Mouse (Mus musculus): ENCODE measurements around the gene Cd320. TPM values are rescaled to one million over a fixed set of nuclear protein-coding genes. Genes with fewer than 3 reads are reported as not detected.
A peak's percentile ranks its signal among the peaks of the same experiment; 100 is the strongest.
"Not testable (repeated sequence)": the region's sequence is repeated elsewhere in the genome, so short reads cannot be mapped to it uniquely, and the experiment has no call there.

Cd320 gene
- total and polyA plus RNA-seq, 3 experiments, result 45.6 to 48.5 TPM; not detected in 1

DNA sequence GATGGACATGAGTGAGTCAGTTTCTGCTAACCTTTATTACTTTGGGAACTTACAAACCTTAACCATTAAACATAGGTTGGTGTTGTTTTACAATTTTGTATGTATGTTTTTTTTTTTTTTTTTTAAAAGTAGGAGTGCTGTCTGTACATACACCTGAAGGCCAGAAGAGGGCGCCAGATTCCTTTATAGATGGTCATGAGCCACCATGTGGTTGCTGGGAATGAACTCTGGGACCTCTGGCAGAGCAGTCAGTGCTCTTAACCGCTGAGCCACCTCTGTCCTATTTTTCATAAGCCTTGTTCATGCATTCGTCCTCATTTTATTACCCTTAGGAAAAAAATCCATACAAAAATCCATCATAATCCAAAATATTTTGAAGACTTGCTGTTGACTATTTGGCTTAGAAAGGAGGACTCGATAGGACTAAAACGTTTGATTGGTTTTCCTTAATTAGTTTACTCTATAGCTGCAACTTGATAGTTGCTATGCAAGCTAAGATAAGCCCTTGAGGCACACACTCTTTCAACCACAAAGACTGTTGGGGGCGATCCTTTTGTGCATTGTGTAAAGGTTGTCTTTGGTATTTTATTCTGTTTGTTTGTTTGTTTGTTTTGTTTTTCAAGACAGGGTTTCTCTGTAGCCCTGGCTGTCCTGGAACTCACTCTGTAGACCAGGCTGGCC is 54.4 kb downstream of the Cd320 start (continued):
- TF ChIP-seq MAZ (IDR thresholded peaks at IDR 0.05; ENCODE audit: low read depth, low read length) (no peak), SIN3A (IDR thresholded peaks at IDR 0.05; ENCODE audit: low read length) (peak; percentile 89; the same call in 1 of the 2 replicates)

DNA sequence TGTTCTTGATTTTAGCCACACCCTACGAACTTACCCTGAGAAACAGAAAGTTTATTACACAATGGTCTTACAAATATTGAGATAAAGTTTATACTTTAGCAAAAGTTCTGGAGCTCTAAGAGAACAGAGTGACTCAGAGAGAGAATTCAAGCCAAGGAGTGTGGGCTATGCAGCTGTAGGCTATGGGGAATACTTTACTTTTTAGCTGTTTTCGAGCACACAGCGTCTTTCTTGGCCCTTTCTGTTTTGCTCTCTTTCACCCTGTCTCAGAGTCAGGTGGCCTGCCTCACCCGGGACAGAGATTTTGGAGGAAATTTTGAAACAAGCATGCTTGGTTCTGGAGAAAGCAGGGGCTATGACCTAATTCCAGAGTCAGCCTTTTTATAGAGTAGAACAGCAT is 55.3 kb downstream of the Cd320 start:
- Histone ChIP-seq H3K9ac (ENCODE audit: control insufficient read depth, low read depth, low read length, poor library complexity, severe bottlenecking) (peak overlapping the region; percentile 58), H3K4me1 (ENCODE audit: control insufficient read depth in 1 of 2, insufficient read depth in 2 of 2, low read length in 2 of 2) (peaks cover 16 to 36% of the 10 kb centered on the region in 2 experiments), H3K27ac (ENCODE audit: control insufficient read depth, low read depth, low read length) (peak overlapping the region; percentile 76), H3K4me3 (ENCODE audit: control insufficient read depth in 1 of 2, insufficient read depth in 1 of 2, low read depth in 2 of 2, low read length in 2 of 2) (peak overlapping the region; percentile 37 to 44), H3K36me3 (ENCODE audit: control insufficient read depth in 1 of 2, insufficient read depth in 2 of 2, low read length in 2 of 2) (peaks cover 0 to 21% of the 10 kb centered on the region in 2 experiments; a peak in 2 of 4 replicates)
- 0 out of 2 replicates have a peak, but pooled peaks have one; percentile 24 for TF ChIP-seq MXI1 (IDR thresholded peaks at IDR 0.05; ENCODE audit: low read depth, low read length)
- not testable (repeated sequence) for H3K27me3 ChIP-seq (ENCODE audit: control insufficient read depth in 1 of 2, insufficient read depth in 2 of 2, low read length in 2 of 2); H3K9me3 ChIP-seq (replicated peaks; ENCODE audit: insufficient read depth, low read length); DNase-seq (ENCODE audit: low read depth, low spot score); H3K79me2 ChIP-seq (ENCODE audit: control insufficient read depth, insufficient read depth, low read length, poor library complexity)

Other genes with a start within 250 kb of the Cd320 start
- 8.1 and 8.6 TPM in 2 replicates for gene Zfp414, start 214.0 kb upstream of the Cd320 start, total RNA-seq (2012; rRNA removed)
- 10 to 100 TPM in 1 of 2 experiments, not detected in 1; 52.2 TPM for gene Zfp414, start 214.0 kb upstream of the Cd320 start, polyA plus RNA-seq (2012; ENCODE audit: insufficient read depth in 1 of 2, insufficient read length in 2 of 2, low read depth in 1 of 2, low replicate concordance in 2 of 2, missing spikeins in 1 of 2)
- 0.12 TPM in 1 of 2 replicates, not detected in the other for gene Pram1, start 205.0 kb upstream of the Cd320 start, total RNA-seq (2012; rRNA removed)
- 1 to 10 TPM in 1 of 2 experiments, not detected in 1; 1.6 TPM for gene Pram1, start 205.0 kb upstream of the Cd320 start, polyA plus RNA-seq (2012; ENCODE audit: insufficient read depth in 1 of 2, insufficient read length in 2 of 2, low read depth in 1 of 2, low replicate concordance in 2 of 2, missing spikeins in 1 of 2)
- gene Hnrnpm, start 156.2 kb upstream of the Cd320 start, total RNA-seq (2012; rRNA removed), result 203 and 224 TPM in 2 replicates
- 100 to 1,000 TPM; 420 to 473 TPM for gene Hnrnpm, start 156.2 kb upstream of the Cd320 start, polyA plus RNA-seq (2012; ENCODE audit: insufficient read depth in 1 of 2, insufficient read length in 2 of 2, low read depth in 1 of 2, low replicate concordance in 2 of 2, missing spikeins in 1 of 2)
- 7.2 and 10.9 TPM in 2 replicates for gene March2, start 124.4 kb upstream of the Cd320 start, total RNA-seq (2012; rRNA removed)
- gene March2, start 124.4 kb upstream of the Cd320 start, polyA plus RNA-seq (2012; ENCODE audit: insufficient read depth in 1 of 2, insufficient read length in 2 of 2, low read depth in 1 of 2, low replicate concordance in 2 of 2, missing spikeins in 1 of 2), result 10 to 100 TPM in 1 of 2 experiments, not detected in 1; 18.8 TPM
- 24.0 and 26.3 TPM in 2 replicates for gene Rab11b, start 82.6 kb upstream of the Cd320 start, total RNA-seq (2012; rRNA removed)
- 100 to 1,000 TPM in 1 of 2 experiments, not detected in 1; 105 TPM for gene Rab11b, start 82.6 kb upstream of the Cd320 start, polyA plus RNA-seq (2012; ENCODE audit: insufficient read depth in 1 of 2, insufficient read length in 2 of 2, low read depth in 1 of 2, low replicate concordance in 2 of 2, missing spikeins in 1 of 2)
- 11.7 and 13.5 TPM in 2 replicates for gene Angptl4, start 61.3 kb upstream of the Cd320 start, total RNA-seq (2012; rRNA removed)
- 10 to 100 TPM in 1 of 2 experiments, not detected in 1; 15.8 TPM for gene Angptl4, start 61.3 kb upstream of the Cd320 start, polyA plus RNA-seq (2012; ENCODE audit: insufficient read depth in 1 of 2, insufficient read length in 2 of 2, low read depth in 1 of 2, low replicate concordance in 2 of 2, missing spikeins in 1 of 2)
- 5.0 and 5.2 TPM in 2 replicates for gene Kank3, start 32.6 kb upstream of the Cd320 start, total RNA-seq (2012; rRNA removed)
- gene Kank3, start 32.6 kb upstream of the Cd320 start, polyA plus RNA-seq (2012; ENCODE audit: insufficient read depth in 1 of 2, insufficient read length in 2 of 2, low read depth in 1 of 2, low replicate concordance in 2 of 2, missing spikeins in 1 of 2), result 1 to 10 TPM in 1 of 2 experiments, not detected in 1; 5.5 TPM
- gene Rps28, start 18.5 kb upstream of the Cd320 start, total RNA-seq (2012; rRNA removed), result 3,378 and 3,556 TPM in 2 replicates
- gene Rps28, start 18.5 kb upstream of the Cd320 start, polyA plus RNA-seq (2012; ENCODE audit: insufficient read depth in 1 of 2, insufficient read length in 2 of 2, low read depth in 1 of 2, low replicate concordance in 2 of 2, missing spikeins in 1 of 2), result 1,000 to 10,000 TPM in 1 of 2 experiments, 100 to 1,000 TPM in 1; 994 to 2,154 TPM
- 359 and 370 TPM in 2 replicates for gene Ndufa7, start 18.5 kb upstream of the Cd320 start, total RNA-seq (2012; rRNA removed)
- gene Ndufa7, start 18.5 kb upstream of the Cd320 start, polyA plus RNA-seq (2012; ENCODE audit: insufficient read depth in 1 of 2, insufficient read length in 2 of 2, low read depth in 1 of 2, low replicate concordance in 2 of 2, missing spikeins in 1 of 2), result 100 to 1,000 TPM in 1 of 2 experiments, not detected in 1; 326 TPM
- not detected in 2 replicates for gene Gm7029, start 30.7 kb downstream of the Cd320 start, total RNA-seq (2012; rRNA removed)
- not detected for gene Gm7029, start 30.7 kb downstream of the Cd320 start, polyA plus RNA-seq (2012; ENCODE audit: insufficient read depth in 1 of 2, insufficient read length in 2 of 2, low read depth in 1 of 2, low replicate concordance in 2 of 2, missing spikeins in 1 of 2)
- 17.1 and 20.6 TPM in 2 replicates for gene Kifc1, start 47.6 kb downstream of the Cd320 start, total RNA-seq (2012; rRNA removed)
- 10 to 100 TPM in 1 of 2 experiments, not detected in 1; 53.5 TPM for gene Kifc1, start 47.6 kb downstream of the Cd320 start, polyA plus RNA-seq (2012; ENCODE audit: insufficient read depth in 1 of 2, insufficient read length in 2 of 2, low read depth in 1 of 2, low replicate concordance in 2 of 2, missing spikeins in 1 of 2)
- gene Platr17, start 62.0 kb downstream of the Cd320 start, total RNA-seq (2012; rRNA removed), result not detected in 2 replicates
- gene Platr17, start 62.0 kb downstream of the Cd320 start, polyA plus RNA-seq (2012; ENCODE audit: insufficient read depth in 1 of 2, insufficient read length in 2 of 2, low read depth in 1 of 2, low replicate concordance in 2 of 2, missing spikeins in 1 of 2), result not detected
- gene Daxx, start 66.3 kb downstream of the Cd320 start, total RNA-seq (2012; rRNA removed), result 39.6 and 40.6 TPM in 2 replicates
- gene Daxx, start 66.3 kb downstream of the Cd320 start, polyA plus RNA-seq (2012; ENCODE audit: insufficient read depth in 1 of 2, insufficient read length in 2 of 2, low read depth in 1 of 2, low replicate concordance in 2 of 2, missing spikeins in 1 of 2), result 10 to 100 TPM in 1 of 2 experiments, not detected in 1; 68.0 TPM
- gene Tapbp, start 72.8 kb downstream of the Cd320 start, total RNA-seq (2012; rRNA removed), result 14.7 and 24.3 TPM in 2 replicates
- 10 to 100 TPM in 1 of 2 experiments, not detected in 1; 33.3 TPM for gene Tapbp, start 72.8 kb downstream of the Cd320 start, polyA plus RNA-seq (2012; ENCODE audit: insufficient read depth in 1 of 2, insufficient read length in 2 of 2, low read depth in 1 of 2, low replicate concordance in 2 of 2, missing spikeins in 1 of 2)
- 18.6 and 20.2 TPM in 2 replicates for gene Zbtb22, start 72.8 kb downstream of the Cd320 start, total RNA-seq (2012; rRNA removed)
- 10 to 100 TPM in 1 of 2 experiments, not detected in 1; 30.0 TPM for gene Zbtb22, start 72.8 kb downstream of the Cd320 start, polyA plus RNA-seq (2012; ENCODE audit: insufficient read depth in 1 of 2, insufficient read length in 2 of 2, low read depth in 1 of 2, low replicate concordance in 2 of 2, missing spikeins in 1 of 2)
- 19.0 and 24.9 TPM in 2 replicates for gene Rgl2, start 86.5 kb downstream of the Cd320 start, total RNA-seq (2012; rRNA removed)
- 10 to 100 TPM in 1 of 2 experiments, not detected in 1; 43.6 TPM for gene Rgl2, start 86.5 kb downstream of the Cd320 start, polyA plus RNA-seq (2012; ENCODE audit: insufficient read depth in 1 of 2, insufficient read length in 2 of 2, low read depth in 1 of 2, low replicate concordance in 2 of 2, missing spikeins in 1 of 2)
- 189 and 239 TPM in 2 replicates for gene Pfdn6, start 97.3 kb downstream of the Cd320 start, total RNA-seq (2012; rRNA removed)
- gene Pfdn6, start 97.3 kb downstream of the Cd320 start, polyA plus RNA-seq (2012; ENCODE audit: insufficient read depth in 1 of 2, insufficient read length in 2 of 2, low read depth in 1 of 2, low replicate concordance in 2 of 2, missing spikeins in 1 of 2), result 100 to 1,000 TPM in 1 of 2 experiments, not detected in 1; 222 TPM
- gene Wdr46, start 97.6 kb downstream of the Cd320 start, total RNA-seq (2012; rRNA removed), result 97.6 and 100 TPM in 2 replicates
- gene Wdr46, start 97.6 kb downstream of the Cd320 start, polyA plus RNA-seq (2012; ENCODE audit: insufficient read depth in 1 of 2, insufficient read length in 2 of 2, low read depth in 1 of 2, low replicate concordance in 2 of 2, missing spikeins in 1 of 2), result 100 to 1,000 TPM in 1 of 2 experiments, not detected in 1; 131 TPM
- gene B3galt4, start 108.4 kb downstream of the Cd320 start, total RNA-seq (2012; rRNA removed), result 2.2 and 2.5 TPM in 2 replicates
- 1 to 10 TPM in 1 of 2 experiments, not detected in 1; 2.9 TPM for gene B3galt4, start 108.4 kb downstream of the Cd320 start, polyA plus RNA-seq (2012; ENCODE audit: insufficient read depth in 1 of 2, insufficient read length in 2 of 2, low read depth in 1 of 2, low replicate concordance in 2 of 2, missing spikeins in 1 of 2)
- gene Vps52, start 112.7 kb downstream of the Cd320 start, total RNA-seq (2012; rRNA removed), result 20.6 and 23.6 TPM in 2 replicates
- gene Vps52, start 112.7 kb downstream of the Cd320 start, polyA plus RNA-seq (2012; ENCODE audit: insufficient read depth in 1 of 2, insufficient read length in 2 of 2, low read depth in 1 of 2, low replicate concordance in 2 of 2, missing spikeins in 1 of 2), result 10 to 100 TPM in 1 of 2 experiments, not detected in 1; 40.7 TPM
- gene Rps18, start 112.9 kb downstream of the Cd320 start, total RNA-seq (2012; rRNA removed), result 252 and 286 TPM in 2 replicates
- 1,000 to 10,000 TPM in 1 of 2 experiments, not detected in 1; 1,183 TPM for gene Rps18, start 112.9 kb downstream of the Cd320 start, polyA plus RNA-seq (2012; ENCODE audit: insufficient read depth in 1 of 2, insufficient read length in 2 of 2, low read depth in 1 of 2, low replicate concordance in 2 of 2, missing spikeins in 1 of 2)
- 81.1 and 87.9 TPM in 2 replicates for gene H2-K1, start 157.3 kb downstream of the Cd320 start, total RNA-seq (2012; rRNA removed)
- 100 to 1,000 TPM in 1 of 2 experiments, not detected in 1; 113 TPM for gene H2-K1, start 157.3 kb downstream of the Cd320 start, polyA plus RNA-seq (2012; ENCODE audit: insufficient read depth in 1 of 2, insufficient read length in 2 of 2, low read depth in 1 of 2, low replicate concordance in 2 of 2, missing spikeins in 1 of 2)
- 12.4 and 18.3 TPM in 2 replicates for gene Ring1, start 181.6 kb downstream of the Cd320 start, total RNA-seq (2012; rRNA removed)
- gene Ring1, start 181.6 kb downstream of the Cd320 start, polyA plus RNA-seq (2012; ENCODE audit: insufficient read depth in 1 of 2, insufficient read length in 2 of 2, low read depth in 1 of 2, low replicate concordance in 2 of 2, missing spikeins in 1 of 2), result 10 to 100 TPM in 1 of 2 experiments, not detected in 1; 28.4 TPM
- 19.6 and 24.1 TPM in 2 replicates for gene H2-Ke6, start 185.0 kb downstream of the Cd320 start, total RNA-seq (2012; rRNA removed)
- gene H2-Ke6, start 185.0 kb downstream of the Cd320 start, polyA plus RNA-seq (2012; ENCODE audit: insufficient read depth in 1 of 2, insufficient read length in 2 of 2, low read depth in 1 of 2, low replicate concordance in 2 of 2, missing spikeins in 1 of 2), result 10 to 100 TPM in 1 of 2 experiments, not detected in 1; 34.4 TPM
- gene Slc39a7, start 188.6 kb downstream of the Cd320 start, total RNA-seq (2012; rRNA removed), result 125 and 152 TPM in 2 replicates
- 100 to 1,000 TPM in 1 of 2 experiments, not detected in 1; 150 TPM for gene Slc39a7, start 188.6 kb downstream of the Cd320 start, polyA plus RNA-seq (2012; ENCODE audit: insufficient read depth in 1 of 2, insufficient read length in 2 of 2, low read depth in 1 of 2, low replicate concordance in 2 of 2, missing spikeins in 1 of 2)
- gene Rxrb, start 188.7 kb downstream of the Cd320 start, total RNA-seq (2012; rRNA removed), result 37.2 and 37.6 TPM in 2 replicates
- gene Rxrb, start 188.7 kb downstream of the Cd320 start, polyA plus RNA-seq (2012; ENCODE audit: insufficient read depth in 1 of 2, insufficient read length in 2 of 2, low read depth in 1 of 2, low replicate concordance in 2 of 2, missing spikeins in 1 of 2), result 10 to 100 TPM in 1 of 2 experiments, not detected in 1; 63.4 TPM
- gene Col11a2, start 196.3 kb downstream of the Cd320 start, total RNA-seq (2012; rRNA removed), result 4.6 and 4.8 TPM in 2 replicates
- 10 to 100 TPM in 1 of 2 experiments, not detected in 1; 14.5 TPM for gene Col11a2, start 196.3 kb downstream of the Cd320 start, polyA plus RNA-seq (2012; ENCODE audit: insufficient read depth in 1 of 2, insufficient read length in 2 of 2, low read depth in 1 of 2, low replicate concordance in 2 of 2, missing spikeins in 1 of 2)
- gene H2-Oa, start 249.2 kb downstream of the Cd320 start, total RNA-seq (2012; rRNA removed), result 2.2 and 2.6 TPM in 2 replicates
- 1 to 10 TPM in 1 of 2 experiments, not detected in 1; 3.9 TPM for gene H2-Oa, start 249.2 kb downstream of the Cd320 start, polyA plus RNA-seq (2012; ENCODE audit: insufficient read depth in 1 of 2, insufficient read length in 2 of 2, low read depth in 1 of 2, low replicate concordance in 2 of 2, missing spikeins in 1 of 2)

All from MEL (cell line).